Mouse (Mus musculus) liver, embryonic 14.5 days (tissue): ENCODE results near the gene Ankrd13d. TPM values are rescaled to one million over a fixed set of nuclear protein-coding genes. Genes with fewer than 3 reads are reported as not detected.

Experiments
- ATAC-seq: fragments of 200-750 bp; cut with Nextera tagmentation; 2 replicates; pipeline ENCODE4 v1.8.0; 2017; ENCODE audit warnings: moderate number of reproducible peaks, mild to moderate bottlenecking, moderate library complexity; ENCODE audit not compliant: insufficient read depth
- DNase-seq, 3 experiments: peaks; one replicate each; pipeline ENCODE4 v3.0.0-alpha.2; 2012 to 2013; ENCODE audit warnings: low read depth in 3 of 3, low spot score in 3 of 3
- H3K27ac ChIP-seq: fragments of 300-500 bp; sonication (generic); 2 replicates; pipeline ENCODE4 v1.5.1; 2014; ENCODE audit warnings: moderate library complexity, mild to moderate bottlenecking, control low read depth, inconsistent platforms
- H3K27me3 ChIP-seq: fragments of 300-500 bp; sonication (generic); 2 replicates; pipeline ENCODE4 v1.6.1; 2014; ENCODE audit warnings: mild to moderate bottlenecking, low read length, moderate library complexity; ENCODE audit not compliant: control insufficient read depth, insufficient read depth
- H3K36me3 ChIP-seq: fragments of 300-500 bp; sonication (generic); replicated peaks from 2 replicates; pipeline ENCODE4 v1.6.1; 2014; ENCODE audit warnings: low read depth; ENCODE audit not compliant: control insufficient read depth, insufficient read depth
- H3K4me1 ChIP-seq, 2 experiments: fragments of 200-500 bp in 1 of 2; fragments of 300-500 bp in 1 of 2; sonication (generic) in 1 of 2; replicated peaks; 2 replicates each; pipeline ENCODE4 v1.6.1; 2012 to 2014; ENCODE audit warnings: antibody characterized with exemption in 1 of 2, inconsistent platforms in 1 of 2, low read length in 1 of 2; ENCODE audit not compliant: control insufficient read depth in 2 of 2, insufficient read depth in 2 of 2
- H3K4me2 ChIP-seq: fragments of 300-500 bp; sonication (generic); 2 replicates; pipeline ENCODE4 v1.6.1; 2014; ENCODE audit warnings: low read depth, mild to moderate bottlenecking, control low read depth, moderate library complexity
- H3K4me3 ChIP-seq, 2 experiments: fragments of 200-500 bp in 1 of 2; fragments of 300-500 bp in 1 of 2; sonication (generic) in 1 of 2; 2 replicates each; pipeline ENCODE4 v1.5.1; 2012 to 2014; ENCODE audit warnings: low read depth in 2 of 2, low read length in 2 of 2, mild to moderate bottlenecking in 2 of 2, control low read depth in 1 of 2, inconsistent platforms in 1 of 2, moderate library complexity in 1 of 2; ENCODE audit not compliant: insufficient read depth in 1 of 2
- H3K9ac ChIP-seq: fragments of 300-500 bp; sonication (generic); replicated peaks from 2 replicates; pipeline ENCODE4 v1.6.1; 2014; ENCODE audit warnings: mild to moderate bottlenecking, control low read depth, moderate library complexity
- H3K9me3 ChIP-seq: fragments of 300-500 bp; sonication (generic); 2 replicates; pipeline ENCODE4 v1.6.1; 2016; ENCODE audit warnings: low read length, mixed read lengths; ENCODE audit not compliant: control insufficient read depth
- CTCF ChIP-seq: IDR thresholded peaks from 2 replicates; pipeline ENCODE4 v1.5.1; 2016; ENCODE audit warnings: antibody characterized with exemption, low read depth, control low read depth
- EP300 ChIP-seq: IDR thresholded peaks from 2 replicates; pipeline ENCODE4 v1.6.1; 2016; ENCODE audit warnings: antibody characterized with exemption, low read depth
- WGBS: fragments of 180-500 bp; shearing (Covaris S2); extraction: QIAGEN DNeasy Blood & Tissue Kit; methylation state at CpG from one replicate; pipeline ENCODE4 v1.1.7; 2014; ENCODE audit not compliant: insufficient replicate concordance; 5-methylcytosine and 5-hydroxymethylcytosine counted together
- polyA plus RNA-seq, 2 experiments: library from polyadenylated mRNA; depleted of rRNA in 1 of 2; stranded (reverse) in 1 of 2; unstranded in 1 of 2; fragments of >200 nt; fragmentation: Nextera tagmentation in 1 of 2; extraction: Ambion mirVana in 1 of 2; gene quantifications; 2 replicates each; pipeline versions ENCODE4 v1.2.1 to v1.2.3; 2012 to 2014

Ankrd13d gene
- polyA plus RNA-seq, 2 experiments: 0.66 to 1.3 TPM

DNA sequence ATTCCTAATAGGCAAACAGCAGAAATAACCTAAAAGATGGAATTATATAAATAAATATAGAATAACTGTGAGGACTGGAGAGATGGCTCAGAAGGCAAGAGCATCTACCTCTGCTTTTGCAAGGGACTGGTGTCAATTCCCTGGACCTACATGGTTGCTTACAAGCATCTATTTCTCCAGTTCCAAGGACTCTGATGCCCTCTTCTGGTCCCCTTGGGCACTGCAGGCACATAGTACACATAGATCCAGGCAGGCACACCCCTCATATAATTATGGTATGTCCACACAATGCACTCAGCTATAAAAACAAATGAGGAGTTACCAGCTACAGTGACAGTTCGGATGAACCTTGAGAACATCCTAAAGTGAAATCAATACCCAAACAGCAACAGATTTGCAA lies 3.5 kb downstream of the Ankrd13d start:
- H3K9me3 ChIP-seq: no peaks in the 10 kb centered on the region
- no peak overlapping the region for H3K4me2 ChIP-seq
- 78% methylated on average over 1 of the region's 1 CpGs for WGBS
- H3K27ac ChIP-seq: no peak overlapping the region
- H3K36me3 ChIP-seq: no peaks in the 10 kb centered on the region
- no peak overlapping the region for H3K4me3 ChIP-seq
- TF ChIP-seq EP300 (no peak), CTCF (peak; percentile 55)
- no peak overlapping the region for H3K9ac ChIP-seq
- H3K27me3 ChIP-seq: no peaks in the 10 kb centered on the region
- ATAC-seq: no peak
- H3K4me1 ChIP-seq: peaks cover 0 to 6% of the 10 kb centered on the region in 2 experiments; a peak in 1 of 4 replicates
- DNase-seq: no peak

GRCm38 (mm10) chr19:4270972-4271371 lies 12.0 kb downstream of the Ankrd13d start:
- no peak for DNase-seq
- Histone ChIP-seq H3K9me3 (no peaks in the 10 kb centered on the region), H3K9ac (no peak overlapping the region), H3K27me3 (no peaks in the 10 kb centered on the region; the same call in 1 of the 2 replicates), H3K27ac (no peak overlapping the region), H3K36me3 (no peaks in the 10 kb centered on the region), H3K4me3 (no peak overlapping the region), H3K4me2 (no peak overlapping the region), H3K4me1 (peaks cover 0 to 5% of the 10 kb centered on the region in 2 experiments; a peak in 1 of 4 replicates)
- WGBS: 86% methylated on average over 11 of the region's 11 CpGs
- ATAC-seq: no peak
- TF ChIP-seq EP300 (no peak), CTCF (no peak)

DNA sequence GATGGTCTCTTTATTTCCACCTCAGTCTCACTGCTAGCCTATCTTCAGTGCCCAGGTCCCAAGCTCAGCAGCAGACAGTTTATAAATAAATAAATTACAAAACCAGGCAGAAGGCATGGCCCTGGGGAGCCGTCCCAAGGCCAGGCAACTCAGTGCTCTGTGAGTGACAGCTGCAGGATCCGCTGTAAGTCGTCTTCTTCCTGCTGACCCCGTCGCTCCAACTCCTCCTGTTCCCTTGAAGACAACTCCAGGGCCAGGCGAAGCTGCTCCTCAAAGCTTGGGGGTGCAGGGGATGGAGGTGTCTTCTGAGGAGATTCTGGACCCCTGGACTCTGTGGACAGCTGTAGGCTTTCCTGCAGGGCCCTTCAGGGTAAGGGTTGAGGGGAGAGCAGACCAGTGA lies 12.8 kb downstream of the Ankrd13d start:
- 54% methylated on average over 6 of the region's 6 CpGs for WGBS
- Histone ChIP-seq H3K4me2 (no peak overlapping the region), H3K9ac (no peak overlapping the region)

GRCm38 (mm10) chr19:4268566-4269361 lies 14.2 kb downstream of the Ankrd13d start, which contains the start of gene Ssh3:
Ssh3 (minus strand) TSS chr19:4269180.
- Histone ChIP-seq H3K27me3 (no peaks in the 10 kb centered on the region; the same call in 1 of the 2 replicates), H3K4me3 (peak within 1 kb of the TSS; percentile 44 to 49), H3K4me1 (peaks cover 0 to 5% of the 10 kb centered on the region in 2 experiments; a peak in 1 of 4 replicates), H3K9me3 (no peaks in the 10 kb centered on the region), H3K9ac (peak within 1 kb of the TSS; percentile 47), H3K4me2 (peak within 1 kb of the TSS; percentile 72), H3K27ac (no peak within 1 kb of the TSS), H3K36me3 (no peaks in the 10 kb centered on the region)
- 16% methylated on average over 46 of the region's 46 CpGs for WGBS
- ATAC-seq: peak; percentile 68
- DNase-seq: no peak
- TF ChIP-seq CTCF: no peak
- no peak for TF ChIP-seq EP300

More for the DNA sequence above, 12.8 kb downstream of the Ankrd13d start:
- Histone ChIP-seq H3K36me3 (no peaks in the 10 kb centered on the region), H3K27ac (no peak overlapping the region), H3K4me1 (peaks cover 0 to 5% of the 10 kb centered on the region in 2 experiments; a peak in 1 of 4 replicates), H3K4me3 (no peak overlapping the region), H3K27me3 (no peaks in the 10 kb centered on the region; the same call in 1 of the 2 replicates), H3K9me3 (no peaks in the 10 kb centered on the region)
- TF ChIP-seq EP300: no peak
- no peak for TF ChIP-seq CTCF
- no peak for DNase-seq
- no peak for ATAC-seq

- 70% methylated on average over 4 of the region's 4 CpGs for WGBS
- Histone ChIP-seq H3K27me3 (no peaks in the 10 kb centered on the region; the same call in 1 of the 2 replicates), H3K4me1 (peaks cover 0 to 5% of the 10 kb centered on the region in 2 experiments; a peak in 1 of 4 replicates), H3K9ac (no peak overlapping the region), H3K27ac (no peak overlapping the region), H3K36me3 (no peaks in the 10 kb centered on the region), H3K9me3 (no peaks in the 10 kb centered on the region), H3K4me3 (no peak overlapping the region), H3K4me2 (no peak overlapping the region)
- TF ChIP-seq EP300 (no peak), CTCF (no peak; the same call in 1 of the 2 replicates)
- ATAC-seq: no peak
- DNase-seq: no peak
Measured at GRCm38 (mm10) chr19:4265956-4266355, 17.0 kb downstream of the Ankrd13d start.
